Mouse (Mus musculus) lung, postnatal 10 days (tissue): Measurements from ENCODE around the gene Cbwd1.

Source experiments
- DNase-seq: peaks from one replicate; pipeline ENCODE4 v3.0.0; 2021

Gene Cbwd1

GRCm38 (mm10) chr19:24972701-24973390, 11.4 kb upstream of the Cbwd1 start:
- no peak for DNase-seq

GRCm38 (mm10) chr19:24971307-24971706, 9.9 kb upstream of the Cbwd1 start:
- no peak for DNase-seq

- DNase-seq = no peak
These were observed 5.5 kb upstream of the Cbwd1 start for GRCm38 (mm10) chr19:24966941-24967340.

GRCm38 (mm10) chr19:24966203-24966602, 4.8 kb upstream of the Cbwd1 start:
- DNase-seq = no peak

- DNase-seq = peak; percentile 71
These were observed 2.9 kb downstream of the Cbwd1 start for GRCm38 (mm10) chr19:24958531-24958930.

- no peak for DNase-seq
These were observed 15.7 kb downstream of the Cbwd1 start for GRCm38 (mm10) chr19:24945521-24946262.

GRCm38 (mm10) chr19:24937084-24937483, 24.3 kb downstream of the Cbwd1 start:
- DNase-seq = peak; percentile 24

- no peak for DNase-seq
These were observed 32.4 kb downstream of the Cbwd1 start for GRCm38 (mm10) chr19:24929041-24929440.

- DNase-seq = no peak
These were observed 40.5 kb downstream of the Cbwd1 start for GRCm38 (mm10) chr19:24920866-24921265.

- no peak for DNase-seq
These were observed 52.8 kb downstream of the Cbwd1 start for GRCm38 (mm10) chr19:24908385-24909155.

GRCm38 (mm10) chr19:24907655-24908054, 53.8 kb downstream of the Cbwd1 start:
- DNase-seq = no peak

- DNase-seq = no peak
These were observed 58.6 kb downstream of the Cbwd1 start for GRCm38 (mm10) chr19:24902821-24903220.

- DNase-seq = no peak
These were observed 59.2 kb downstream of the Cbwd1 start for GRCm38 (mm10) chr19:24902256-24902655.

GRCm38 (mm10) chr19:24901666-24902065, 59.7 kb downstream of the Cbwd1 start:
- DNase-seq = no peak

GRCm38 (mm10) chr19:24900581-24901220, 60.7 kb downstream of the Cbwd1 start, which contains the start of gene Foxd4:
Foxd4 (minus strand) TSS chr19:24901197.
- no peak for DNase-seq

- DNase-seq = no peak
These were observed 61.5 kb downstream of the Cbwd1 start for GRCm38 (mm10) chr19:24899578-24900544.

- DNase-seq = no peak
These were observed 62.5 kb downstream of the Cbwd1 start for GRCm38 (mm10) chr19:24898737-24899577.

GRCm38 (mm10) chr19:24897896-24898736, 63.3 kb downstream of the Cbwd1 start:
- DNase-seq = no peak

- no peak for DNase-seq
These were observed 64.2 kb downstream of the Cbwd1 start for GRCm38 (mm10) chr19:24897006-24897895.
